Comparison of ENCODE assay signal across 25 mouse cellular contexts in genomic region chr1:175079819-175080608, GRCm38 (mm10).
A peak's percentile ranks its signal among the peaks of the same experiment; 100 is the strongest.
DNase-seq lines count a peak whose midpoint lies in the region; ATAC-seq and TF ChIP-seq lines count a peak whose summit lies in the region.
"Had no signal": no experiment of that assay in that cellular context is flagged by ENCODE, and none has a peak within 500 bp of the region (broad histone marks: within the 10 kb centered on the region; RNA-seq: fewer than 3 reads in every experiment).

No protein-coding gene starts in this region.

- no peak for ATAC-seq in hindbrain, embryonic 11.5 days (ENCODE audit: low FRiP score)
- no peak for ATAC-seq in hindbrain, postnatal 0 days
- ATAC-seq in erythroid progenitor cell, adult 5-6 weeks (replicated peaks; ENCODE audit: low FRiP score, poor library complexity, severe bottlenecking): no peak
- ATAC-seq: intestine, embryonic 15.5 days; Patski had no signal

- H3K9ac ChIP-seq in hindbrain, embryonic 11.5 days (ENCODE audit: low read depth, low read length): no peak overlapping the region
- H3K9ac ChIP-seq in hindbrain, postnatal 0 days (replicated peaks; ENCODE audit: low read length): no peak overlapping the region
- H3K9ac ChIP-seq: forebrain, embryonic 12.5 days; hindbrain, embryonic 13.5 days; intestine, embryonic 15.5 days; limb, embryonic 15.5 days; liver, embryonic 14.5 days; lung, embryonic 14.5 days had no signal

- DNase-seq in hindbrain, embryonic 11.5 days (ENCODE audit: low spot score): peak; percentile 19
- DNase-seq in hindbrain, postnatal 0 days (ENCODE audit: low spot score): no peak
- DNase-seq in brain, embryonic 14.5 days (ENCODE audit: low read depth): peak; percentile 10
- DNase-seq in embryo, embryonic 11 days: peak; percentile 71
- DNase-seq in forelimb bud, embryonic 11.5 days (ENCODE audit: low read depth, low spot score): peak; percentile 19
- DNase-seq in thymus, postnatal 10 days (ENCODE audit: low spot score in 2 of 2): no peak
- DNase-seq: adrenal gland, postnatal 36 days; B cell, adult 2 months; cerebellum, adult 11 months; cerebellum, adult 9-11 months; kidney, adult 9 months; kidney, postnatal 14 days; lung, embryonic 14.5 days; right cerebral cortex, postnatal 25 days; thymus, postnatal 25 days had no signal

- H3K27ac ChIP-seq in hindbrain, embryonic 11.5 days (ENCODE audit: low read depth, low read length): no peak overlapping the region
- H3K27ac ChIP-seq in hindbrain, postnatal 0 days: no peak overlapping the region
- H3K27ac ChIP-seq: forebrain, embryonic 12.5 days; hindbrain, embryonic 13.5 days; intestine, embryonic 15.5 days; limb, embryonic 15.5 days; liver, embryonic 14.5 days had no signal

- no peaks in the 10 kb centered on the region for H3K36me3 ChIP-seq in hindbrain, embryonic 11.5 days (ENCODE audit: control insufficient read depth, insufficient read depth, low read length)
- no peaks in the 10 kb centered on the region for H3K36me3 ChIP-seq in hindbrain, postnatal 0 days (ENCODE audit: insufficient read depth, low read length)
- H3K36me3 ChIP-seq: forebrain, embryonic 12.5 days; G1E; hindbrain, embryonic 13.5 days; intestine, embryonic 15.5 days; limb, embryonic 15.5 days had no signal

- no peaks in the 10 kb centered on the region for H3K9me3 ChIP-seq in hindbrain, embryonic 11.5 days (ENCODE audit: control insufficient read depth, low read length)
- no peaks in the 10 kb centered on the region for H3K9me3 ChIP-seq in hindbrain, postnatal 0 days (ENCODE audit: low read length)
- H3K9me3 ChIP-seq: forebrain, embryonic 12.5 days; hindbrain, embryonic 13.5 days; intestine, embryonic 15.5 days; limb, embryonic 15.5 days had no signal

- H3K4me2 ChIP-seq in hindbrain, embryonic 11.5 days (replicated peaks; ENCODE audit: low read depth, low read length): no peak overlapping the region
- no peak overlapping the region for H3K4me2 ChIP-seq in hindbrain, postnatal 0 days (ENCODE audit: low read depth, low read length)
- H3K4me2 ChIP-seq: forebrain, embryonic 12.5 days; heart, embryonic 11.5 days; hindbrain, embryonic 13.5 days; intestine, embryonic 15.5 days; limb, embryonic 15.5 days; lung, embryonic 14.5 days had no signal

- no peak for TF ChIP-seq CTCF in hindbrain, postnatal 0 days (IDR thresholded peaks at IDR 0.05; ENCODE audit: low read depth)
- TF ChIP-seq CTCF in brain, embryonic 14.5 days (IDR thresholded peaks at IDR 0.05; ENCODE audit: borderline replicate concordance, extremely low read depth, insufficient read depth, insufficient read length): no peak

- WGBS in hindbrain, embryonic 11.5 days: 71% methylated on average over 4 of the region's 4 CpGs
- WGBS in hindbrain, postnatal 0 days: 73% methylated on average over 4 of the region's 4 CpGs

- no peak for TF ChIP-seq POLR2A in brain, embryonic 14.5 days (IDR thresholded peaks at IDR 0.05; ENCODE audit: borderline replicate concordance, extremely low read depth, insufficient read depth, insufficient read length, poor library complexity, severe bottlenecking)

- no peak overlapping the region for H3K4me3 ChIP-seq in hindbrain, embryonic 11.5 days (ENCODE audit: low read depth, low read length)
- H3K4me3 ChIP-seq in hindbrain, postnatal 0 days (ENCODE audit: low read length): no peak overlapping the region
- H3K4me3 ChIP-seq: forebrain, embryonic 12.5 days; hindbrain, embryonic 13.5 days; intestine, embryonic 15.5 days; limb, embryonic 15.5 days had no signal

- no peaks in the 10 kb centered on the region for H3K4me1 ChIP-seq in hindbrain, embryonic 11.5 days (replicated peaks; ENCODE audit: control insufficient read depth, insufficient read depth, low read length)
- H3K4me1 ChIP-seq in hindbrain, postnatal 0 days (ENCODE audit: insufficient read depth, low read length): no peaks in the 10 kb centered on the region
- H3K4me1 ChIP-seq: forebrain, embryonic 12.5 days; hindbrain, embryonic 13.5 days; intestine, embryonic 15.5 days; limb, embryonic 15.5 days had no signal

- H3K27me3 ChIP-seq in hindbrain, embryonic 11.5 days (ENCODE audit: control insufficient read depth, insufficient read depth, low read length): no peaks in the 10 kb centered on the region
- H3K27me3 ChIP-seq in hindbrain, postnatal 0 days (ENCODE audit: insufficient read depth, low read length): no peaks in the 10 kb centered on the region
- H3K27me3 ChIP-seq: CH12.LX; forebrain, embryonic 12.5 days; hindbrain, embryonic 13.5 days; intestine, embryonic 15.5 days; limb, embryonic 15.5 days had no signal

Comparison
In these comparisons a context has a peak if more than half of its experiments do, and no peak if none do; other contexts are left out.
1. DNase-seq: peak in hindbrain, embryonic 11.5 days (single experiment), brain, embryonic 14.5 days (single experiment), embryo, embryonic 11 days (single experiment) and forelimb bud, embryonic 11.5 days (single experiment); none in hindbrain, postnatal 0 days (single experiment) and thymus, postnatal 10 days (0 of 2).